Mouse (Mus musculus) myocyte (in vitro differentiated cells): ENCODE results near the gene Dpyd.

Source experiments
- CEBPB ChIP-seq: IDR thresholded peaks from 2 replicates; pipeline ENCODE4 v1.6.1; 2011; ENCODE audit warnings: mild to moderate bottlenecking, moderate library complexity; ENCODE audit not compliant: poor library complexity, insufficient read depth, severe bottlenecking
- E2F4 ChIP-seq: IDR thresholded peaks from one replicate; pipeline ENCODE4 v1.6.1; 2011; ENCODE audit warnings: mild to moderate bottlenecking, control low read depth, moderate library complexity; ENCODE audit not compliant: insufficient read depth
- MAX ChIP-seq: IDR thresholded peaks from one replicate; pipeline ENCODE4 v1.6.1; 2011; ENCODE audit warnings: low read depth, mild to moderate bottlenecking, control low read depth
- MYOD1 ChIP-seq, 3 experiments: IDR thresholded peaks; one replicate each; pipeline ENCODE4 v1.6.1; 2011; ENCODE audit warnings: control low read depth in 2 of 3, low read depth in 2 of 3, mild to moderate bottlenecking in 2 of 3, moderate library complexity in 1 of 3; ENCODE audit not compliant: insufficient read length in 2 of 3, control insufficient read depth in 1 of 3
- MYOG ChIP-seq, 3 experiments: IDR thresholded peaks; one replicate each; pipeline ENCODE4 v1.6.1; 2011; ENCODE audit warnings: control low read depth in 2 of 3, low read depth in 2 of 3, mild to moderate bottlenecking in 2 of 3; ENCODE audit not compliant: insufficient read length in 2 of 3, control insufficient read depth in 1 of 3, insufficient read depth in 1 of 3
- POLR2A ChIP-seq: IDR thresholded peaks from one replicate; pipeline ENCODE4 v1.6.1; 2011; ENCODE audit warnings: low read depth, mild to moderate bottlenecking, control low read depth, moderate library complexity; ENCODE audit not compliant: insufficient read length
- POLR2AphosphoS2 ChIP-seq: IDR thresholded peaks from one replicate; pipeline ENCODE4 v1.6.1; 2011; ENCODE audit warnings: low read depth, control low read depth; ENCODE audit not compliant: insufficient read length
- REST ChIP-seq: IDR thresholded peaks from one replicate; pipeline ENCODE4 v1.6.1; 2011; ENCODE audit warnings: mild to moderate bottlenecking, control low read depth, moderate library complexity; ENCODE audit not compliant: insufficient read depth, insufficient read length
- SRF ChIP-seq: IDR thresholded peaks from one replicate; pipeline ENCODE4 v1.6.1; 2011; ENCODE audit warnings: low read depth; ENCODE audit not compliant: control insufficient read depth, insufficient read length
- TCF12 ChIP-seq: IDR thresholded peaks from one replicate; pipeline ENCODE4 v1.6.1; 2011; ENCODE audit warnings: mild to moderate bottlenecking, control low read depth; ENCODE audit not compliant: poor library complexity, insufficient read depth, severe bottlenecking
- TCF3 ChIP-seq: IDR thresholded peaks from one replicate; pipeline ENCODE4 v1.6.1; 2011; ENCODE audit warnings: low read depth, control low read depth; ENCODE audit not compliant: insufficient read length
- USF1 ChIP-seq: IDR thresholded peaks from one replicate; pipeline ENCODE4 v1.6.1; 2011; ENCODE audit warnings: low read depth, mild to moderate bottlenecking, control low read depth, moderate library complexity

GRCm38 (mm10) chr3:118676052-118676777 is 114.3 kb downstream of the Dpyd start:
- TF ChIP-seq POLR2A (no peak), POLR2AphosphoS2 (no peak), USF1 (no peak), MYOG (IDR thresholded peaks at IDR 0.05; ENCODE audit: control insufficient read depth in 1 of 3, insufficient read depth in 1 of 3, insufficient read length in 2 of 3, low read depth in 2 of 3) (no peak), MYOD1 (IDR thresholded peaks at IDR 0.05; ENCODE audit: control insufficient read depth in 1 of 3, insufficient read length in 2 of 3, low read depth in 2 of 3) (no peak), MAX (no peak), TCF12 (no peak), CEBPB (no peak), TCF3 (no peak), E2F4 (no peak), SRF (no peak), REST (no peak)
